Mouse (Mus musculus) spleen, adult 2 months (tissue): Measurements from ENCODE around the gene Phxr2. TPM values are rescaled to one million over a fixed set of nuclear protein-coding genes. Genes with fewer than 3 reads are reported as not detected.
A peak's percentile ranks its signal among the peaks of the same experiment; 100 is the strongest.

Experiments used
- DNase-seq, 2 experiments: peaks; one replicate each; pipeline versions ENCODE4 v3.0.0 to v3.0.0-alpha.2; 2012 to 2021; ENCODE audit warnings: low spot score in 2 of 2, low read depth in 1 of 2
- H3K27ac ChIP-seq: fragments of 200-500 bp; 2 replicates; pipeline ENCODE4 v1.5.1; 2012; ENCODE audit warnings: low read length, inconsistent platforms; ENCODE audit not compliant: insufficient read depth
- H3K27me3 ChIP-seq: fragments of 200-500 bp; 2 replicates; pipeline ENCODE4 v1.6.1; 2012; ENCODE audit warnings: mild to moderate bottlenecking, moderate library complexity, low read length, inconsistent platforms; ENCODE audit not compliant: control insufficient read depth, insufficient read depth
- H3K36me3 ChIP-seq: fragments of 200-500 bp; 2 replicates; pipeline ENCODE4 v1.6.1; 2012; ENCODE audit warnings: mild to moderate bottlenecking, low read length, inconsistent platforms; ENCODE audit not compliant: control insufficient read depth, insufficient read depth
- H3K4me1 ChIP-seq: fragments of 200-500 bp; 2 replicates; pipeline ENCODE4 v1.6.1; 2011; ENCODE audit warnings: inconsistent platforms; ENCODE audit not compliant: control insufficient read depth, insufficient read depth, insufficient read length
- H3K4me3 ChIP-seq: fragments of 200-500 bp; 2 replicates; pipeline ENCODE4 v1.5.1; 2011; ENCODE audit warnings: mild to moderate bottlenecking, inconsistent platforms; ENCODE audit not compliant: insufficient read depth, insufficient read length; ENCODE audit errors: extremely low read depth
- CTCF ChIP-seq: fragments of 200-500 bp; IDR thresholded peaks from 2 replicates; pipeline ENCODE4 v1.5.1; 2011; ENCODE audit warnings: mild to moderate bottlenecking, inconsistent platforms; ENCODE audit not compliant: insufficient read depth, insufficient read length, insufficient replicate concordance; ENCODE audit errors: extremely low read depth
- POLR2A ChIP-seq: fragments of 200-500 bp; IDR thresholded peaks from 2 replicates; pipeline ENCODE4 v1.6.1; 2011; ENCODE audit warnings: low read depth, low read length, inconsistent platforms
- WGBS: fragments of 180-500 bp; shearing (Covaris S2); methylation state at CpG from one replicate; pipeline ENCODE4 v1.1.7; 2018; 5-methylcytosine and 5-hydroxymethylcytosine counted together
- polyA plus RNA-seq: library from polyadenylated mRNA; depleted of rRNA; stranded (reverse); fragments of >200 nt; gene quantifications from 2 replicates; pipeline ENCODE4 v1.2.3, GENCODE M21; 2012

Gene Phxr2
- polyA plus RNA-seq, 1 experiment: not detected

DNA sequence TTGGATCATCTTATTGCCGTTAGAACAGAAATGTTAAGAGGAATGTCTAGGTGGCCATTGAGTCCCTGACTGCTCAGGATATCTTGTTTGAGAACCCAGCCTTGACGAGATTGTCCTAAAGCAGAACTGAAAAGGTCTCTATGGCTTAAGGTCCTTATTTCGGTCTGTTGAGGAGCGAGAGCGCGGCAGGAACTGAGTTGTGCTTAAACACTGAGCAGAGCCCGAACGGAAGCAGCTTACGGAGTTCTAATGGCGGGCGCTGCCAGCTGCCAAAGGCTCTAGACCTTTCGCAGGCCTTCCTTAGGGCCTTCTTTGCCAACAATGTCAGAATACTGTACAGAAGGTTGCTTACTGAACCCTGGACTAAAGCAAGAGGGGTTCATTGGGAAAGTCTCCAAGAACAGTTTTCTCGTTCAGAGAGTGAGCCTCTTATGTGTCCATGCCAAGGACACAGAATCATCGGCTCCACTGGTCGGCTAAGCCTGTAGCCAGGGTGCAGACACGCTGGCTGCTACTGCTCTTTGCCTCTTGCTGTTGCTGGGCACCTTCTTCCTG, 7.3 kb upstream of the Phxr2 start:
- no peaks in the 10 kb centered on the region; the same call in 1 of the 2 replicates for H3K36me3 ChIP-seq
- H3K27ac ChIP-seq: peak overlapping the region; percentile 68
- TF ChIP-seq CTCF (no peak), POLR2A (no peak)
- DNase-seq: peak in 1 of 2 experiments; percentile 39
- peaks cover 32% of the 10 kb centered on the region for H3K4me1 ChIP-seq
- no peak overlapping the region for H3K4me3 ChIP-seq
- 66% methylated on average over 16 of the region's 16 CpGs for WGBS
- no peaks in the 10 kb centered on the region for H3K27me3 ChIP-seq

DNA sequence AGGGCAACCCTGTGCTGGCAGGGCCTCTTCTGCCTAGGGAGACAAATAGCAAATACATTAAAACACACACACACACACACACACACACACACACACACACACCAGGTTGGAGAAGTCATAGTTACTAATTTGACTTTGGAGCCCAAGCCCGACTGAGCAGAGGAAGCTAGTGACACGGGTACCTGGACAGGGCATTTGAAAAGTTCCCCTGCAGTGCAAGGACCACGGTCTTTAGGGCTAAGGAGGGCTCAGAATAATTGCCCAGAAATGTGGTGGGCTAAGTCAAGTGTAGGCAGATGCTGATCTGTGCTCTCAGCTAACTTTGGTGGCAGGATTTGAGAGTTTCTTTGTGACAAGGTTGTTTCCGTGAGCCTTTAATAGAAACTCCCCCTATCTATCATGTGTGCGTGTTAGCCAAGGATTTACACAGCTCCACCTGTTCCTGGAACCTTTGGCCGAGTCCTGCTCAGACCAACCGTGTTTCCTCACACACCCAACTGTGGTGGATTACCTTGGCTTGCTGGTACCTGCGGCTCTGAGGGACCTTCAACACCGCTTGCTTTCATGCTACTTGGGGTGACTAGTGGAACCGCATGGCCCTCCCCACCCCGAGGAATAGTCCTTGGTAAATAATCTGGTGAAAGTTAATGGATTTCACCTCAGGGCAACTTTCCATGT, 6.6 kb upstream of the Phxr2 start:
- WGBS: 65% methylated on average over 11 of the region's 11 CpGs

GRCm38 (mm10) chr10:99132189-99132588, 6.1 kb upstream of the Phxr2 start:
- Histone ChIP-seq H3K36me3 (no peaks in the 10 kb centered on the region; the same call in 1 of the 2 replicates), H3K27me3 (no peaks in the 10 kb centered on the region), H3K4me3 (peak overlapping the region; percentile 19; the same call in 1 of the 2 replicates), H3K4me1 (peaks cover 38% of the 10 kb centered on the region), H3K27ac (peak overlapping the region; percentile 68)
- TF ChIP-seq CTCF (no peak), POLR2A (no peak)
- WGBS: 18% methylated on average over 6 of the region's 6 CpGs
- DNase-seq: no peak

More for the DNA sequence above, 6.6 kb upstream of the Phxr2 start:
- peak overlapping the region; percentile 68 for H3K27ac ChIP-seq
- H3K4me1 ChIP-seq: peaks cover 38% of the 10 kb centered on the region
- H3K36me3 ChIP-seq: no peaks in the 10 kb centered on the region; the same call in 1 of the 2 replicates
- TF ChIP-seq CTCF: no peak
- TF ChIP-seq POLR2A: no peak
- H3K27me3 ChIP-seq: no peaks in the 10 kb centered on the region
- H3K4me3 ChIP-seq: no peak overlapping the region; the same call in 1 of the 2 replicates
- no peak for DNase-seq

DNA sequence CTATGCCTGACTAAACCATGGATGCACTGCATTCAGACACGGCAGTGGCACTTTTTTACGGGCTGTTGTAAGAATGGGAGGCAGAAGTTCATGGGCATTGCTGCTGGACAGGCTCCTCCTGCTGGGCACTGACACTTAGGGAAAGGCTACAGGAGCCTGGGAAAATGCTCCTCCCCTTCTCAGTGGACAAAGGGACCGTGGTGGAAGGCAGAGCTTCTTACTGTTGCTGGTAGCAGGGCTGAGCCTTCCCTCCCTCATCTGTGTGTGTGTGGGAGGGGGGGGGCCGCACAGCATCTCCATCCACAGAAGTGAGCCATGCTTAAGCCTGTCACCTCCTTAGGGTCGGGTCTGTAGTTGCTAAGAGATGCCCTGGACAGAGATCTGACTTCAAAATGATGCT, 5.2 kb upstream of the Phxr2 start:
- TF ChIP-seq POLR2A (no peak), CTCF (no peak)
- 43% methylated on average over 5 of the region's 5 CpGs for WGBS
- peak overlapping the region; percentile 14; the same call in 1 of the 2 replicates for H3K4me3 ChIP-seq

GRCm38 (mm10) chr10:99130611-99131010, 4.5 kb upstream of the Phxr2 start:
- H3K4me3 ChIP-seq: peak overlapping the region; percentile 34; the same call in 1 of the 2 replicates
- 13% methylated on average over 6 of the region's 6 CpGs for WGBS

More for the DNA sequence above, 5.2 kb upstream of the Phxr2 start:
- Histone ChIP-seq H3K27ac (peak overlapping the region; percentile 65), H3K4me1 (peaks cover 42% of the 10 kb centered on the region), H3K27me3 (no peaks in the 10 kb centered on the region), H3K36me3 (no peaks in the 10 kb centered on the region)
- no peak for DNase-seq

GRCm38 (mm10) chr10:99127691-99128261, 1.7 kb upstream of the Phxr2 start:
- DNase-seq: peak in 1 of 2 experiments; percentile 67
- no peak; the same call in 1 of the 2 replicates for TF ChIP-seq POLR2A
- TF ChIP-seq CTCF: no peak
- Histone ChIP-seq H3K27me3 (no peaks in the 10 kb centered on the region), H3K4me1 (peaks cover 35% of the 10 kb centered on the region), H3K27ac (peak overlapping the region; percentile 93), H3K36me3 (no peaks in the 10 kb centered on the region), H3K4me3 (peak overlapping the region; percentile 22; the same call in 1 of the 2 replicates)
- WGBS: 10% methylated on average over 11 of the region's 11 CpGs

More at GRCm38 (mm10) chr10:99130611-99131010, 4.5 kb upstream of the Phxr2 start:
- Histone ChIP-seq H3K4me1 (peaks cover 43% of the 10 kb centered on the region), H3K27me3 (no peaks in the 10 kb centered on the region), H3K36me3 (no peaks in the 10 kb centered on the region), H3K27ac (peak overlapping the region; percentile 65)
- peak in 1 of 2 experiments; percentile 43 for DNase-seq
- TF ChIP-seq CTCF (no peak), POLR2A (no peak)
